ENCODE assay signal across 17 mouse cellular contexts in genomic region chr2:169805545-169805944, GRCm38 (mm10).
DNase-seq lines count a peak whose midpoint lies in the region; TF ChIP-seq lines count a peak whose summit lies in the region.
"Had no signal": no experiment of that assay in that cellular context is flagged by ENCODE, and none has a peak within 500 bp of the region (broad histone marks: within the 10 kb centered on the region; RNA-seq: fewer than 3 reads in every experiment).

No protein-coding gene starts in this region.

- peak; percentile 36 to 53 for DNase-seq in kidney, postnatal 4 days
- DNase-seq in kidney, postnatal 14 days, result no peak
- DNase-seq in testis, postnatal 10 days (ENCODE audit: low spot score), result no peak
- DNase-seq in testis, postnatal 14 days (ENCODE audit: low spot score), result peak; percentile 41
- no peak for DNase-seq in gastrocnemius, adult 8-10 months (ENCODE audit: low spot score in 2 of 2)
- DNase-seq: adrenal gland, adult 8-10 months; adrenal gland, postnatal 14 days; adrenal gland, postnatal 36 days; cerebellum, adult 11-12 months; cerebellum, adult 2 months; cerebellum, adult 9-10 months; cerebellum, postnatal 25 days had no signal

- no peak overlapping the region for H3K27ac ChIP-seq in testis, adult 2 months (ENCODE audit: control insufficient read depth, insufficient read depth, low read depth, low read length)
- H3K27ac ChIP-seq: embryonic facial prominence, embryonic 10.5 days; embryonic facial prominence, embryonic 12.5 days; forebrain, embryonic 13.5 days; forebrain, embryonic 15.5 days had no signal

- TF ChIP-seq POLR2A in testis, adult 2 months (IDR thresholded peaks at IDR 0.05; ENCODE audit: control insufficient read depth, low read depth, low read length), result peak; percentile 67; the same call in 1 of the 2 replicates

- H3K4me1 ChIP-seq in testis, adult 2 months (ENCODE audit: control insufficient read depth, insufficient read depth, low read length), result peaks cover 2% of the 10 kb centered on the region
- H3K4me1 ChIP-seq: embryonic facial prominence, embryonic 12.5 days; forebrain, embryonic 13.5 days; forebrain, embryonic 15.5 days had no signal

- H3K4me3 ChIP-seq in testis, adult 2 months (ENCODE audit: control insufficient read depth, low read depth, low read length), result peak overlapping the region; percentile 86
- H3K4me3 ChIP-seq: embryonic facial prominence, embryonic 10.5 days; embryonic facial prominence, embryonic 12.5 days; forebrain, embryonic 13.5 days; forebrain, embryonic 15.5 days had no signal

- H3K27me3 ChIP-seq in testis, adult 2 months (ENCODE audit: control insufficient read depth, insufficient read depth, low read length), result no peaks in the 10 kb centered on the region
- H3K27me3 ChIP-seq: embryonic facial prominence, embryonic 12.5 days; forebrain, embryonic 15.5 days had no signal

- TF ChIP-seq CTCF in testis, adult 2 months (IDR thresholded peaks at IDR 0.05; ENCODE audit: control insufficient read depth, insufficient read depth, insufficient replicate concordance, low read depth, low read length), result no peak

- no peaks in the 10 kb centered on the region for H3K36me3 ChIP-seq in testis, adult 2 months (ENCODE audit: control insufficient read depth, insufficient read depth, low read length)
- H3K36me3 ChIP-seq: embryonic facial prominence, embryonic 10.5 days; embryonic facial prominence, embryonic 12.5 days; forebrain, embryonic 15.5 days had no signal

Comparison
In these comparisons a context has a peak if more than half of its experiments do, and no peak if none do; other contexts are left out.
1. DNase-seq: peak in kidney, postnatal 4 days (2 of 2) and testis, postnatal 14 days (single experiment); none in kidney, postnatal 14 days (single experiment), testis, postnatal 10 days (single experiment) and gastrocnemius, adult 8-10 months (0 of 2).